Mouse (Mus musculus) heart, adult 2 months (tissue): ENCODE measurements around the gene Hcrtr1.

Source experiments
- CTCF ChIP-seq: fragments of 200-600 bp; IDR thresholded peaks from 2 replicates; pipeline ENCODE4 v1.8.1; 2022; ENCODE audit warnings: antibody characterized with exemption, mild to moderate bottlenecking, moderate library complexity
- EP300 ChIP-seq: fragments of 200-500 bp; IDR thresholded peaks from 2 replicates; pipeline ENCODE4 v1.6.1; 2011; ENCODE audit warnings: low read depth, low read length, control low read depth; ENCODE audit not compliant: insufficient read depth
- POLR2A ChIP-seq: fragments of 200-500 bp; IDR thresholded peaks from 2 replicates; pipeline ENCODE4 v1.6.1; 2011; ENCODE audit warnings: mild to moderate bottlenecking, low read depth, low read length, control low read depth; ENCODE audit not compliant: insufficient read depth

DNA sequence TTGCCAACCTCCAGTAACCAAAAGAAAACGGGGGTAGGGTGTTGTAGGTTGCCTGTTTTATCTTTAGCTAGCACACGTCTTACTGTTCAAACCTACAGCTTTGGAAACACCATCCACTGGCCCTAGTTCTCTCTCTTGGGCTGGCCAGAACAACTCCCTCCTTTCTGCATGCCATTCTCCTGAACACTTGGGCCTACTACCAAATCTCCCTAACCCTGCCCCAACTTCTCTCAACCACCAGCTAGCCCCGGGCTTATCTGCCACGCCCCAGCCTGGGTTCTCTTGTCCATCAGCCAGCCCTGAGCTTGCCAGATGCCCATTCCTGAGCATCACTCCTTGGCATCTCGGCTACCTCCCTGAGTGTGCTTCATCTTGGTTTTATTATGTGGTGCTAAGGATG, 10.3 kb downstream of the Hcrtr1 start:
- TF ChIP-seq POLR2A = no peak
- TF ChIP-seq CTCF = no peak
- no peak for TF ChIP-seq EP300
